Mouse (Mus musculus): ENCODE measurements around the gene Fam234b.

Fam234b gene

DNA sequence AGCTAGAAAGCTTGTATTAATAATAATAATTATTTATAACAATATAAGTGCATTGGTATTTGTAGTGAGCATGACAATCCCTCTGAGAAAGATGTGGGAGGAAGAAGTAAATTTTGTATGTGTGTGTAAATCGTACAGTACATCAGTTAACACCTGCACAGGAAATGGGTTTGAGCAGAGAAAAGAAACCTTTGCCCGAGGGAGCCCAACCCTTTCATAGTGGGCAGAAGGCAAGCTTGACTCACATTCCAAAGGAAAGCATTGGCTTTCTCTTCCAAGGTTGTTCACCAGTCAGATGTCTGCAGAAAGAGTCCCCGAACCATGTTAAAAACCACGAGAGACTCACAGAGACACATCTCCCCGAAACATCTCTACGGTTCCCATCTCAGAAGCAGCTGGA is 75.3 kb downstream of the Fam234b start:
- DNase-seq = no peak

DNA sequence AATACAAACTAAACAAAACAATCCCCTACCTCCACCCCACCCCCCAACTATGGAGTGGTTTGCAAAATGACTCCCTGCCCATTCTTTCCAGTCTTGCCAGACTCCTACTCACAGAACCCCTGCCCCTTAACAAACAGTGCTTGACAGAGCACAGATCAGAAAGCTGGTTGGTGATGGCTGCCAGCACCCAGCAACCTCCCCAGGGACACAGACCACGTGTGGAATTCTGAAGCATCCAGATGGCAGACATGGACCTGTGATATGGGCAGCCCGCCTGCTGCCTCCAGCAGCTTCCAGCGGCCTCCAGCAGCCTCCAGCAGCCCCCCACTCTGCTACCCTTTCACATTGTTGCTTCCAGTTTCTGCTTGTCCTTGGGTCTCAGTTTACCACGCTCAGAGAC is 77.5 kb downstream of the Fam234b start:
- DNase-seq = no peak

- DNase-seq = no peak
These were observed 78.9 kb downstream of the Fam234b start for GRCm38 (mm10) chr6:135276474-135277295.

DNA sequence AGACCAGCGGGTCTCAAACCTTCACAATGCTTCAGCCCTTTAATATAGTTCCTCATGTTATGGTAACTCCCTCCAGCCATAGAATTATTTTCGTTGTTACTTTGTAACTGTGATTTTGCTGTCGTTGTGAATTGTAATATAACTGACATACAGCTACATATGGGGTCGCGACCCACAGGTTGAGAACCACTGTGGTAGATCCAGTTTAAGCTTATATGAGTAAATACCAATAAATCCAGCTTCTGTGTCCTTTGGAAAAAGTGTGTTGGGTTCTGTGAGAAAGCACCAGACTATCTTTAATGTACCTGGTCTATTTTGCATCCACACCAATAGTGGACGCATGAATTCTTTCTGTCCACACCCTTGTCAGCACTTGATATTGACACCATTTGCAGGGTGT is 80.5 kb downstream of the Fam234b start:
- DNase-seq = no peak

GRCm38 (mm10) chr6:135279286-135279685 is 81.5 kb downstream of the Fam234b start:
- no peak for DNase-seq

- DNase-seq = no peak
These were observed 82.1 kb downstream of the Fam234b start for GRCm38 (mm10) chr6:135279856-135280255.

DNA sequence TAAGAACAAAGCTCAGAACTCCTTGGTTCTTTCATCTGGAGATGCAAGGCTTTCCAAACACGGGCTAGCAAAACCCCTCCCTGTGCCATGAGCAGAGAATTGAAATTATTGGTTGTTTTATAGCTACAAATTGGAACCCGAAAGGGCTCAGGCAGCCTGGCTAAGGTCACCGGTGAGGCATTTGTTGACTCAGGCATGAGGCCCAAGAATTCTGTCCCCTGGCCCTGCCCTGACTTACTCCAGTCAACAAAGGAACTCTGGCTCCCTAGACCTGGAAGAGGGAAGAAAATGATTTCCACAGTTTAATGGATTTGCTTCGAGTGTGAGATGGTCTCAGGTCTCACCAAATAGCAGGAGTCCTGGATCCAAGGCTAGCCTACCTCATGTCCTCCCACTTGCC is 94.6 kb downstream of the Fam234b start:
- peak; percentile 34 for DNase-seq

GRCm38 (mm10) chr6:135294150-135294549 is 96.4 kb downstream of the Fam234b start:
- DNase-seq = no peak
